Mouse (Mus musculus) splenic B cell, adult 2 months (primary cell): ENCODE measurements at regions not wholly inside any gene's neighbourhood (a gene's known extent, or its start where the extent isn't known, plus 50 kb on each side); places are given as distances from the start of the nearest gene placed in this dataset.
A peak's percentile ranks its signal among the peaks of the same experiment; 100 is the strongest.

Experiments
- DNase-seq: peaks from one replicate; pipeline ENCODE4 v3.0.0-alpha.2; 2011; ENCODE audit warnings: low read depth, low spot score
- H3K27me3 ChIP-seq: 2 replicates; pipeline ENCODE4 v1.6.1; 2012; ENCODE audit warnings: mild to moderate bottlenecking, low read length, moderate library complexity, mixed read lengths; ENCODE audit not compliant: control insufficient read depth, poor library complexity, insufficient read depth, severe bottlenecking
- H3K36me3 ChIP-seq: 2 replicates; pipeline ENCODE4 v1.6.1; 2012; ENCODE audit warnings: mild to moderate bottlenecking, low read length, moderate library complexity, mixed read lengths; ENCODE audit not compliant: control insufficient read depth, poor library complexity, insufficient read depth, severe bottlenecking

- no peak for DNase-seq
- no peaks in the 10 kb centered on the region for H3K36me3 ChIP-seq
- H3K27me3 ChIP-seq: no peaks in the 10 kb centered on the region
These were observed 62.8 kb upstream of the Dph5 start for GRCm38 (mm10) chr3:115824792-115825191.

GRCm38 (mm10) chr3:115835381-115835780, 52.3 kb upstream of the Dph5 start:
- DNase-seq: no peak
- Histone ChIP-seq H3K27me3 (no peaks in the 10 kb centered on the region), H3K36me3 (no peaks in the 10 kb centered on the region)

GRCm38 (mm10) chr3:115837617-115838216, 49.9 kb upstream of the Dph5 start:
- DNase-seq: peak; percentile 55
- Histone ChIP-seq H3K36me3 (no peaks in the 10 kb centered on the region), H3K27me3 (no peaks in the 10 kb centered on the region)
